19 mouse cellular contexts compared by ENCODE assay signal in the genomic region with DNA sequence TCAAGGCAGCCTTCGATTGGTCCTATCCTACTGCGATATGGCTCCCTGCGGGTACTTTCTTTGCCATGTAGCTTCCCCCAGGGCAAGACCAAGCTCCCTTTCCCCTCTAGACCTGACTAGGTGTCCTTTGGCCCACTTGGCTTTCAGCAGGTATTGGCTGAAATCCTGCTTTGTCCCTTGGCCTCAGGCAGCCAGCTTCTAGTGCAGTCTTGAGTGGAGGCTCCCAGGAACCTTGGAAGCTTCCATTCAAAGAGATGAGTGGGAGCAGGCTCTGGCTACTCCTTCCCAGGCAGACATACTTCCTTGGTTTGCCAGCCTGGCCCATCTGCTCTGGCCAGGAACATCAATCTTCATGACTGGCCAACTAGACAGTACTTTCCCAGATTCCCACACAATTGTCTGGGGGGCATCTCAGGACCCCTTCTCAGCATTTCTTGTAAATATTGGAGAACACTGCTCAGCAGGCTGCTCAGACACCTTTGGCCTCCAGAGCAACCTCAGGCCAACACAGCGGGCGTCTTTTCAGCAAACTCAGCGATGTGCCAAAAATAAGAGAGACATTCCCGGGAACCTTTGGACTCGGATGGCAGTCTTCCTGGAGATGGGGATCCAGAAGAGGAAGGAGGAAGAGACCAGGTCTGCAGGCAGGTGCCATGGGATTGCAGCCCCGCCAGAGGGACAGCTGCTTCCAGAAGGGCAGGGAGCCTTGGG. TPM values are rescaled to one million over a fixed set of nuclear protein-coding genes. Genes with fewer than 3 reads are reported as not detected.
DNase-seq lines count a peak whose midpoint lies in the region; ATAC-seq and TF ChIP-seq lines count a peak whose summit lies in the region.
"Had no signal": no experiment of that assay in that cellular context is flagged by ENCODE, and none has a peak within 500 bp of the region (broad histone marks: within the 10 kb centered on the region; RNA-seq: fewer than 3 reads in every experiment).

No protein-coding gene starts in this region.

- TF ChIP-seq POLR2A in liver, adult 2 months (IDR thresholded peaks at IDR 0.05; ENCODE audit: extremely low read depth, insufficient read depth, low read length): no peak

- no peak for TF ChIP-seq CTCF in liver, adult 2 months (IDR thresholded peaks at IDR 0.05; ENCODE audit: low read depth, low read length)

- H3K27me3 ChIP-seq in liver, adult 2 months (ENCODE audit: control insufficient read depth, insufficient read depth, low read length): no peaks in the 10 kb centered on the region
- peaks cover 25% of the 10 kb centered on the region for H3K27me3 ChIP-seq in liver, embryonic 12.5 days (replicated peaks)
- H3K27me3 ChIP-seq: embryonic facial prominence, embryonic 13.5 days; neural tube, embryonic 12.5 days; stomach, embryonic 15.5 days had no signal

- no peaks in the 10 kb centered on the region for H3K36me3 ChIP-seq in liver, adult 2 months (ENCODE audit: control insufficient read depth, insufficient read depth, low read length)
- no peaks in the 10 kb centered on the region for H3K36me3 ChIP-seq in liver, embryonic 12.5 days
- H3K36me3 ChIP-seq: embryonic facial prominence, embryonic 13.5 days; G1E; limb, embryonic 10.5 days; neural tube, embryonic 12.5 days; stomach, embryonic 15.5 days had no signal

- H3K4me3 ChIP-seq in liver, adult 2 months (ENCODE audit: insufficient read depth, low read depth, low read length): no peak overlapping the region
- no peak overlapping the region for H3K4me3 ChIP-seq in liver, embryonic 12.5 days
- H3K4me3 ChIP-seq: embryonic facial prominence, embryonic 13.5 days; limb, embryonic 10.5 days; megakaryocyte, embryonic 14.5 days; neural tube, embryonic 12.5 days; stomach, embryonic 15.5 days had no signal

- H3K79me2 ChIP-seq in liver, adult 2 months (ENCODE audit: control insufficient read depth, insufficient read depth, low read length): no peaks in the 10 kb centered on the region

- no peaks in the 10 kb centered on the region for H3K9me3 ChIP-seq in liver, embryonic 12.5 days (replicated peaks)
- H3K9me3 ChIP-seq: embryonic facial prominence, embryonic 13.5 days; G1E; limb, embryonic 10.5 days; neural tube, embryonic 12.5 days; stomach, embryonic 15.5 days had no signal

- intact Hi-C loops in heart, postnatal 25 days (cut with DNase I): no loop called here

- peak overlapping the region; percentile 50 for H3K27ac ChIP-seq in liver, adult 2 months (replicated peaks; ENCODE audit: insufficient read depth, low read depth, low read length)
- H3K27ac ChIP-seq in liver, embryonic 12.5 days: no peak overlapping the region
- H3K27ac ChIP-seq: embryonic facial prominence, embryonic 13.5 days; limb, embryonic 10.5 days; liver, embryonic 14.5 days; neural tube, embryonic 12.5 days; stomach, embryonic 15.5 days had no signal

- peak; percentile 79 for DNase-seq in adrenal gland, postnatal 10 days
- DNase-seq in adrenal gland, postnatal 4 days (ENCODE audit: low spot score in 2 of 2): no peak
- DNase-seq in heart, adult 8-10 months (ENCODE audit: low spot score): peak; percentile 45
- no peak for DNase-seq in heart, postnatal 25 days (ENCODE audit: low spot score)
- DNase-seq in liver, adult 2 months (ENCODE audit: extremely low read depth, low read depth, low spot score): peak; percentile 81
- DNase-seq in yolk sac, embryonic 10.5 days (ENCODE audit: low spot score): peak; percentile 71
- DNase-seq: cerebellum, adult 8-10 months; forebrain, postnatal 0 days; lung, postnatal 10 days had no signal

- peaks cover 19% of the 10 kb centered on the region for H3K4me1 ChIP-seq in liver, adult 2 months (ENCODE audit: control insufficient read depth, insufficient read depth, low read length)
- H3K4me1 ChIP-seq in liver, embryonic 12.5 days: no peaks in the 10 kb centered on the region

- no peak overlapping the region for H3K4me2 ChIP-seq in liver, embryonic 12.5 days
- H3K4me2 ChIP-seq: embryonic facial prominence, embryonic 13.5 days; neural tube, embryonic 12.5 days; stomach, embryonic 15.5 days had no signal

- ATAC-seq in liver, embryonic 12.5 days: no peak
- no peak for ATAC-seq in megakaryocyte, adult 5-6 weeks (ENCODE audit: poor library complexity, severe bottlenecking)
- ATAC-seq: CD4-positive, CD25-positive, alpha-beta regulatory T cell, adult 4 months; forebrain, postnatal 0 days had no signal

- WGBS in liver, adult 2 months: 33% methylated on average over 9 of the region's 9 CpGs
- 81% methylated on average over 9 of the region's 9 CpGs for WGBS in liver, embryonic 12.5 days (ENCODE audit: insufficient replicate concordance)

- no peak overlapping the region for H3K9ac ChIP-seq in liver, adult 2 months (ENCODE audit: low read depth, low read length)
- no peak overlapping the region for H3K9ac ChIP-seq in liver, embryonic 12.5 days
- H3K9ac ChIP-seq: embryonic facial prominence, embryonic 13.5 days; forebrain, postnatal 0 days; liver, embryonic 14.5 days; neural tube, embryonic 12.5 days; stomach, embryonic 15.5 days had no signal

RNA-seq across cellular contexts. Expression of a gene that starts 25.9 kb away (rescaled TPM):
- 10 to 100 TPM; 28.4 to 87.1 TPM for total RNA-seq in adrenal gland, postnatal 10 days (2021)
- 10 to 100 TPM; 22.9 to 25.0 TPM for total RNA-seq in adrenal gland, postnatal 4 days (2021)
- total RNA-seq in heart, adult 8-10 months (2022): 10 to 100 TPM in 2 of 4 experiments, 1 to 10 TPM in 2; 8.6 to 18.9 (median 10.7) TPM
- total RNA-seq in heart, postnatal 25 days (2021): 10 to 100 TPM; 11.6 to 21.6 TPM
- 4.0 and 5.9 TPM in 2 replicates for total RNA-seq in liver, adult 2 months (2014; rRNA removed)
- polyA plus RNA-seq in liver, adult 2 months (2012; rRNA removed): 7.0 and 9.1 TPM in 2 replicates
- polyA plus RNA-seq in liver, embryonic 12.5 days (2016; fragmentation: Nextera tagmentation; extraction: Ambion mirVana): 22.2 and 23.3 TPM in 2 replicates
- 2.6 and 4.4 TPM in 2 replicates for total RNA-seq in megakaryocyte, adult 5-6 weeks (2015)
- total RNA-seq in megakaryocyte, adult 5-6 weeks (2017): 8.7 and 11.2 TPM in 2 replicates

Comparison
In these comparisons a context has a peak if more than half of its experiments do, and no peak if none do; other contexts are left out.
1. DNase-seq: peak in adrenal gland, postnatal 10 days (single experiment), heart, adult 8-10 months (single experiment), liver, adult 2 months (single experiment) and yolk sac, embryonic 10.5 days (single experiment); none in adrenal gland, postnatal 4 days (0 of 2) and heart, postnatal 25 days (single experiment).